Mouse (Mus musculus) intestine, embryonic 14.5 days (tissue): Measurements from ENCODE around the gene Shd. TPM values are rescaled to one million over a fixed set of nuclear protein-coding genes. Genes with fewer than 3 reads are reported as not detected.

Experiments used
- ATAC-seq: fragments of 200-750 bp; cut with Nextera tagmentation; replicated peaks from 2 replicates; pipeline ENCODE4 v1.8.0; 2017; ENCODE audit warnings: low read depth, moderate number of reproducible peaks, moderate TSS enrichment, moderate library complexity; ENCODE audit not compliant: low FRiP score, low TSS enrichment
- DNase-seq: peaks from one replicate; pipeline ENCODE4 v3.0.0-alpha.2; 2018; ENCODE audit warnings: low spot score
- H3K27ac ChIP-seq: fragments of 300-500 bp; sonication (generic); 2 replicates; pipeline ENCODE4 v1.5.1; 2014; ENCODE audit warnings: low read depth, mild to moderate bottlenecking, control low read depth
- H3K27me3 ChIP-seq: fragments of 300-500 bp; sonication (generic); replicated peaks from 2 replicates; pipeline ENCODE4 v1.6.1; 2014; ENCODE audit warnings: low read length, control low read depth; ENCODE audit not compliant: control insufficient read depth, insufficient read depth
- H3K36me3 ChIP-seq: fragments of 300-500 bp; sonication (generic); 2 replicates; pipeline ENCODE4 v1.6.1; 2014; ENCODE audit warnings: low read length, control low read depth; ENCODE audit not compliant: control insufficient read depth, insufficient read depth
- H3K4me1 ChIP-seq: fragments of 300-500 bp; sonication (generic); replicated peaks from 2 replicates; pipeline ENCODE4 v1.6.1; 2014; ENCODE audit warnings: low read length, control low read depth, mixed read lengths; ENCODE audit not compliant: control insufficient read depth, insufficient read depth
- H3K4me2 ChIP-seq: fragments of 300-500 bp; sonication (generic); 2 replicates; pipeline ENCODE4 v1.6.1; 2014; ENCODE audit warnings: low read length
- H3K4me3 ChIP-seq: fragments of 300-500 bp; sonication (generic); 2 replicates; pipeline ENCODE4 v1.5.1; 2014; ENCODE audit warnings: low read depth, low read length, control low read depth, mixed read lengths
- H3K9ac ChIP-seq: fragments of 300-500 bp; sonication (generic); 2 replicates; pipeline ENCODE4 v1.6.1; 2014; ENCODE audit warnings: mild to moderate bottlenecking, low read length
- H3K9me3 ChIP-seq: fragments of 300-500 bp; sonication (generic); 2 replicates; pipeline ENCODE4 v1.6.1; 2016; ENCODE audit warnings: low read length, control low read depth; ENCODE audit not compliant: control insufficient read depth
- WGBS: fragments of 180-500 bp; shearing (Covaris S2); extraction: QIAGEN DNeasy Blood & Tissue Kit; methylation state at CpG from one replicate; pipeline ENCODE4 v1.1.7; 2014; 5-methylcytosine and 5-hydroxymethylcytosine counted together
- polyA plus RNA-seq: library from polyadenylated mRNA; unstranded; fragments of >200 nt; fragmentation: Nextera tagmentation; extraction: Ambion mirVana; gene quantifications from 2 replicates; pipeline ENCODE4 v1.2.1, GENCODE M21; 2014

The Shd gene
- polyA plus RNA-seq, 1 experiment from 2014 or later: 13.2 TPM

GRCm38 (mm10) chr17:56022989-56023290 is 52.7 kb downstream of the Shd start:
- Histone ChIP-seq H3K9me3 (no peaks in the 10 kb centered on the region), H3K9ac (no peak overlapping the region), H3K4me1 (no peaks in the 10 kb centered on the region), H3K4me2 (no peak overlapping the region), H3K4me3 (no peak overlapping the region), H3K27me3 (no peaks in the 10 kb centered on the region), H3K36me3 (peaks cover 35% of the 10 kb centered on the region), H3K27ac (no peak overlapping the region)
- DNase-seq: no peak
- WGBS: 82% methylated on average over 4 of the region's 4 CpGs
- no peak for ATAC-seq

DNA sequence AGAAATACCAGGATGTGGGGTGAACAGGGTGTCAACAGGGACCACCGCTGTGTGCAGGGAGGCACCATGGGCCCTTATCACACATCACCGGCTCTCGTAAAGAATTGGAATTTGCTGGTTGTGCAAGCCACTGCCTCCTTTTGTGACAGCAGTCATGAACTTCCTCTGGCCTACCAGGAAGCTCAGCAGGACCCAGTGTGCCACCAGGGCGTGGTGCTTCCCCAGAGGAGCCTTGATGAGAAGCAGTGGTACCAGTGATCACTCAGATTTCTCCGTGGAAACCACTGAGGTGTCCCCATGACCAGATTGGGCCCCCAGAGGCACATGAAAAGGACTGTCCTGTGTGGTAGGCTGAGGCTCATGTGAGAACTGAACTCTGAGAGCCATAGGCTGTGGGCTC is 53.1 kb downstream of the Shd start:
- H3K9me3 ChIP-seq: no peaks in the 10 kb centered on the region
- H3K4me2 ChIP-seq: no peak overlapping the region
- WGBS: 75% methylated on average over 5 of the region's 5 CpGs
- H3K27me3 ChIP-seq: no peaks in the 10 kb centered on the region
- no peak for ATAC-seq
- no peak for DNase-seq
- H3K9ac ChIP-seq: no peak overlapping the region
- no peak overlapping the region for H3K4me3 ChIP-seq
- H3K36me3 ChIP-seq: peaks cover 35% of the 10 kb centered on the region
- no peaks in the 10 kb centered on the region for H3K4me1 ChIP-seq
- H3K27ac ChIP-seq: no peak overlapping the region

DNA sequence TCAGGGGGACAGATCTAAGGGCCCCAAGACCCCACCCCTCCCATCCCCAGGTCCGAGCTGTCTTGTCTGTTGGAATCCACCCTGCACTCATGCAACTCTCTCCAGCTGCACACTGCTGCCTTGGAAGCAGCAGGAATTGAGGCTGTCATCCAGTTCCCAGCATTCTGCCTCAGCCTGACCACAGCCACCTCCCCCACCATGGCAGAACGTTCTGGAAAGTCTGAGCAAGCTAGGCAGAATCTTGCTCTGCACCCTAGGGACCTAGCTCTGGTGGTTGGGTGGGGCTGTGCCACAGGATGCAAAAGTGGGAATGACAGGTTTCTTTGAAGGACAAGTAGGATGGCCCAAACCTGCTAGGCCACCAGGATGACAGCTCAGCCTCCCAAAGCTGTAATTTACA is 54.2 kb downstream of the Shd start:
- no peaks in the 10 kb centered on the region for H3K27me3 ChIP-seq
- H3K4me1 ChIP-seq: no peaks in the 10 kb centered on the region
- no peak overlapping the region for H3K27ac ChIP-seq
- H3K4me3 ChIP-seq: no peak overlapping the region
- no peaks in the 10 kb centered on the region for H3K9me3 ChIP-seq
- DNase-seq (no peak), ATAC-seq (no peak)
- H3K9ac ChIP-seq: no peak overlapping the region
- no peak overlapping the region for H3K4me2 ChIP-seq
- 57% methylated on average over 2 of the region's 2 CpGs for WGBS
- peaks cover 36% of the 10 kb centered on the region for H3K36me3 ChIP-seq

DNA sequence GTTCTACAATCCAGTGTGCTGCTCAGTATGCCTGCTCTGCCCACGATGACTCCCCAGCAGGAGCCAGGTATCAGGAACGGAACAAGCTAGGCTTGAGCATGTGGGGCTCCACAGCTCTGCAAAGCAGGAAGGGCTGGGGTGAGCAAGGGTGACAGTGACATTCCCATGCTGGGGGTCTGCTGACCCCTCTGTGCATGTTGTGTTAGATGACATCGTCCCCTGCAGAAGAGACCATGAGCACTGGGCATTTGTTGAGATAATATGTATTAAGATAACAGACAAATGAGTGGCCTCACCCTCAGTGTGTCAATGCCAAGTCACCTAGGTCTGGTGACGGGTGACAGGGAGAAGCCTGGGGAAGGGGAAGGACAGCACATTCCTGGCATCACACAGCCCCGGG is 54.7 kb downstream of the Shd start:
- H3K9me3 ChIP-seq: no peaks in the 10 kb centered on the region
- ATAC-seq (no peak), DNase-seq (no peak)
- no peak overlapping the region for H3K27ac ChIP-seq
- H3K4me3 ChIP-seq: no peak overlapping the region
- no peaks in the 10 kb centered on the region for H3K4me1 ChIP-seq
- H3K4me2 ChIP-seq: no peak overlapping the region
- 77% methylated on average over 5 of the region's 5 CpGs for WGBS
- no peak overlapping the region for H3K9ac ChIP-seq
- no peaks in the 10 kb centered on the region for H3K27me3 ChIP-seq
- peaks cover 34% of the 10 kb centered on the region for H3K36me3 ChIP-seq

Other genes starting within 250 kb of the Shd start
- gene Adgre4, start 220.5 kb upstream of the Shd start, polyA plus RNA-seq: 0.41 and 1.0 TPM in 2 replicates
- gene Zfp119a, start 91.5 kb upstream of the Shd start, polyA plus RNA-seq: 7.7 and 8.3 TPM in 2 replicates
- gene Zfp959, start 78.4 kb upstream of the Shd start, polyA plus RNA-seq: 12.3 and 13.1 TPM in 2 replicates
- gene Zfp119b, start 21.0 kb upstream of the Shd start, polyA plus RNA-seq: 4.2 and 5.0 TPM in 2 replicates
- 2.5 and 2.8 TPM in 2 replicates for gene Ebi3, start 17.8 kb upstream of the Shd start, polyA plus RNA-seq
- gene Yju2, start 11.4 kb upstream of the Shd start, polyA plus RNA-seq: 18.6 and 23.6 TPM in 2 replicates
- 16.9 and 18.8 TPM in 2 replicates for gene Fsd1, start 16.0 kb downstream of the Shd start, polyA plus RNA-seq
- 24.3 and 25.9 TPM in 2 replicates for gene Stap2, start 35.1 kb downstream of the Shd start, polyA plus RNA-seq
- gene Mpnd, start 35.2 kb downstream of the Shd start, polyA plus RNA-seq: 110 and 115 TPM in 2 replicates
- 124 and 129 TPM in 2 replicates for gene Sh3gl1, start 66.2 kb downstream of the Shd start, polyA plus RNA-seq
- gene Chaf1a, start 70.0 kb downstream of the Shd start, polyA plus RNA-seq: 21.0 and 21.8 TPM in 2 replicates
- gene Ubxn6, start 104.6 kb downstream of the Shd start, polyA plus RNA-seq: 32.3 and 43.4 TPM in 2 replicates
- 93.4 and 94.0 TPM in 2 replicates for gene Hdgfl2, start 109.2 kb downstream of the Shd start, polyA plus RNA-seq
- gene Plin4, start 139.3 kb downstream of the Shd start, polyA plus RNA-seq: 0.08 and 0.19 TPM in 2 replicates
- 0.58 TPM in 2 replicates for gene Plin5, start 147.1 kb downstream of the Shd start, polyA plus RNA-seq
- 0.16 TPM in 1 of 2 replicates, not detected in the other for gene Lrg1, start 151.5 kb downstream of the Shd start, polyA plus RNA-seq
- 0.86 and 1.3 TPM in 2 replicates for gene Sema6b, start 169.9 kb downstream of the Shd start, polyA plus RNA-seq
- 11.3 and 14.0 TPM in 2 replicates for gene Tnfaip8l1, start 192.0 kb downstream of the Shd start, polyA plus RNA-seq
- 103 and 111 TPM in 2 replicates for gene Mydgf, start 213.5 kb downstream of the Shd start, polyA plus RNA-seq
- 35.4 and 36.2 TPM in 2 replicates for gene Dpp9, start 248.4 kb downstream of the Shd start, polyA plus RNA-seq